Mouse (Mus musculus) bone marrow, adult 2 months (tissue): ENCODE results near the gene Tomm20.

Experiments used
- CTCF ChIP-seq: fragments of 200-500 bp; IDR thresholded peaks from 2 replicates; pipeline ENCODE4 v1.5.1; 2011; ENCODE audit warnings: low read length, control low read depth; ENCODE audit not compliant: control insufficient read depth, insufficient read depth
- POLR2A ChIP-seq: fragments of 200-500 bp; IDR thresholded peaks from 2 replicates; pipeline ENCODE4 v1.6.1; 2011; ENCODE audit warnings: low read depth, mild to moderate bottlenecking, control low read depth, low read length, borderline replicate concordance; ENCODE audit not compliant: control insufficient read depth

DNA sequence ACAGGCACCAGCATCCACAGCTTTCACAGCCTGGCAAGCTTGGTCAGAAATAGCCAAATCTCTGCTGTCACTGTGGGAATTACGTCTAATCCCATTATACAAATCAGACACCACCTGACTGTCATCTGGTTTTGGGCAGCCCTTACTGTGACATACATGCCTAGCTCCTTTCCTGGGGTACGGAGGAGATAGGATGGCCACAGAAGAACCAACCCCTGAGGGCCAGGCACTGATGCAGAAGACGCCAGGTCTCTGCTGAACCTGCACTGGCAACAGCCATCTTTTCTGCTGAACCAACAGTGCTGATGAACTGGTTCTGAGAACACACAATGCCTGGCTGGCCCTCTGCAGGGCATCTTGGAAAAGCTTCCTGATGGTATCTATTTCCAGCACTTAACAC is 8.3 kb downstream of the Tomm20 start:
- TF ChIP-seq CTCF (no peak), POLR2A (no peak)
